Mouse (Mus musculus) hindbrain, embryonic 16.5 days (tissue): ENCODE measurements at regions not wholly inside any gene's neighbourhood (a gene's known extent, or its start where the extent isn't known, plus 50 kb on each side); places are given as distances from the start of the nearest gene placed in this dataset.
"Not testable (repeated sequence)": the region's sequence is repeated elsewhere in the genome, so short reads cannot be mapped to it uniquely, and the experiment has no call there.

Experiments used
- ATAC-seq: fragments of 200-750 bp; cut with Nextera tagmentation; 2 replicates; pipeline ENCODE4 v1.8.0; 2017; ENCODE audit warnings: moderate TSS enrichment, moderate library complexity
- H3K27ac ChIP-seq: fragments of 300-500 bp; sonication (generic); 2 replicates; pipeline ENCODE4 v1.5.1; 2014; ENCODE audit warnings: low read depth, mild to moderate bottlenecking, control low read depth, low read length, moderate library complexity
- H3K27me3 ChIP-seq: fragments of 300-500 bp; sonication (generic); replicated peaks from 2 replicates; pipeline ENCODE4 v1.6.1; 2014; ENCODE audit warnings: low read length; ENCODE audit not compliant: control insufficient read depth, insufficient read depth
- H3K36me3 ChIP-seq: fragments of 300-500 bp; sonication (generic); 2 replicates; pipeline ENCODE4 v1.6.1; 2014; ENCODE audit warnings: mild to moderate bottlenecking, low read length, moderate library complexity, mixed read lengths; ENCODE audit not compliant: control insufficient read depth, insufficient read depth
- H3K4me1 ChIP-seq: fragments of 300-500 bp; sonication (generic); 2 replicates; pipeline ENCODE4 v1.6.1; 2014; ENCODE audit warnings: low read depth, low read length; ENCODE audit not compliant: control insufficient read depth, insufficient read depth
- H3K4me2 ChIP-seq: fragments of 300-500 bp; sonication (generic); 2 replicates; pipeline ENCODE4 v1.6.1; 2014; ENCODE audit warnings: mild to moderate bottlenecking, low read length, control low read depth, moderate library complexity
- H3K4me3 ChIP-seq: fragments of 300-500 bp; sonication (generic); 2 replicates; pipeline ENCODE4 v1.5.1; 2014; ENCODE audit warnings: mild to moderate bottlenecking, low read length, control low read depth, moderate library complexity
- H3K9ac ChIP-seq: fragments of 300-500 bp; sonication (generic); 2 replicates; pipeline ENCODE4 v1.6.1; 2014; ENCODE audit warnings: low read depth, mild to moderate bottlenecking, control low read depth, low read length, moderate library complexity
- H3K9me3 ChIP-seq: fragments of 300-500 bp; sonication (generic); 2 replicates; pipeline ENCODE4 v1.6.1; 2014; ENCODE audit warnings: mild to moderate bottlenecking, low read length, moderate library complexity; ENCODE audit not compliant: control insufficient read depth
- WGBS: fragments of 180-500 bp; shearing (Covaris S2); extraction: QIAGEN DNeasy Blood & Tissue Kit; methylation state at CpG from one replicate; pipeline ENCODE4 v1.1.7; 2014; 5-methylcytosine and 5-hydroxymethylcytosine counted together

DNA sequence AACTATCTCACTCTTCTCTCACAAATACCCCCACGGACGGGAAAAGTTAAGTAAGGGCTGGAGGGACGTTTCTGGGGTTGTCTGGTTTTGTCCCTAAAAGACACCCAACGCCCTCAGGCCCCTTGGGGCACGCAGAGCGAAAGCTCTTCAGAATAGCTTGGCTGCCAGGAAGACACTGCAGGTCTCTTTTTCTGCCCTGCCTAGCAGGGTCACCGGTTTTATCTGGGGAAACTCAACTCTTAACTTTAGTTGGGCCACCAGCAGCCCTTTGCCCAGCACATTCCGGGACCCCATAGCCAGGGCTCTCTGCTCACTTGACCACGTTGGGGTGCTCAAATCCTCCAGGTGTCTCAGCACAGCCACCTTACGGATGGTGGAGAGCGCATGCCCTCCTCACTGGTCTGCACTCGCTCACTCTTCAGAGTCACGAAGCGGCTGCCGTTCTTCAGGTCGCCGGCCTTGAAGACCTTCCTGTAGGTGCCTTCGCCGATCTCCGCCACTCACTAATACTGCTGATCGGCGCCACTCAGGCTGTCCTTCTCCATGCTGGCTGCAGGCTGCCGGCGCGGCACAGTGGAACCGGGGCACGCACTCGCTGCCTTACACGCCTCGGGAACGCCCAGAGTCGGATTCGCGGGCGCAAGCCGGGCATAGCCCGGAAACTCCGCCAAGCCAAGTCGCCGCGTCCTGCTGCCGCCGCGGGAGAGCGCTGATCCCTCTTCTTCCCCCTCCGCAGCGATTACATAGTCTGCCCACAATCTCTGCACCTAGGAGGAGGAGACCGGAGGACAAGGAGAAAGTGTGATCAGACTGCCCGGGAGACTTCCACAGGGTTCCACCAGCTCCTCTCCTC is 83.0 kb downstream of the Ulbp1 start:
- Histone ChIP-seq H3K9me3 (no peaks in the 10 kb centered on the region), H3K4me2 (peak overlapping the region; percentile 99), H3K27me3 (peaks cover 21% of the 10 kb centered on the region), H3K36me3 (no peaks in the 10 kb centered on the region), H3K9ac (peak overlapping the region; percentile 64), H3K4me1 (peaks cover 20% of the 10 kb centered on the region), H3K4me3 (peak overlapping the region; percentile 64), H3K27ac (no peak overlapping the region)
- WGBS: 7% methylated on average over 49 of the region's 49 CpGs
- peak; percentile 68 for ATAC-seq

DNA sequence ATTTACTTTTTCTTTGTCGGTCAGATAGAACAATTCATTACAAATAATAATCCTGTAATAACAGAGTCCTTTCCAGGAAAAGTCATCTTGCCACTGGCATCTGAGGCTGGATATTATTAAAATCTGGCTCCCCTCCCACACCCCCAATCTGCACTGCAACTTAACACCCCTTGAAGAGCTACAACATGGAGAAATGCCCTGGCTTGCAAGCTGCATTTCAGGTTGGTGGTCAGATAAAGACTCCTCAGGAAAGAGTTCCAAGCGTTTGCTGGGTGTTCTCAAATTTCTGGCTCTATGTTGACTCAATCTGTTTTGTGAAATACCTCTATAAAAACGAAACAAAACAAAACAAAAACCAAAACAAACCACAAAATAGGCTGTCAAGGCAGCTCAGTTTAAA is 114.6 kb downstream of the Ulbp1 start:
- not testable (repeated sequence) for H3K4me1 ChIP-seq, H3K27me3 ChIP-seq, H3K36me3 ChIP-seq, H3K27ac ChIP-seq, H3K9me3 ChIP-seq, ATAC-seq, H3K9ac ChIP-seq, H3K4me3 ChIP-seq, H3K4me2 ChIP-seq
- WGBS: 63% methylated on average over 3 of the region's 3 CpGs

DNA sequence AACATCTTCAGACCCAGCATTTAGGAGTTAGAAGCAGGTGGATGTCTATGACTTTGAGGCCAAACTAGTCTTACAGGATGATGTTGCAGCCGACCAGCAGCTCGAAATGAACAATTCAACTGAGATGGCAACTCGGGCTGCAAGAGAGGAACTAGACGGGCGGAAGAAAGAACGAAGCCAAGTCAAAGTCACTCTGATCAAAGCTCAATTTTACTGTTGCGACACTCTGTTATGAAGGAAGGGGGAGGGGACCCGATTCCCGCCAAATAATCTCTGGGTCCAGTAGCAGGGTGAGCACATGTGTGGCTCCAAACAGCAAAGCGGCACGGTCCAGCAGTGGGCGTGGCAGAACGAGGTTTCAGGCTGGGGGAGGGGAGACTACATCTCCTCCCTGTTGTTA is 129.1 kb downstream of the Ulbp1 start:
- 96% methylated on average over 13 of the region's 13 CpGs for WGBS
- not testable (repeated sequence) for H3K9ac ChIP-seq, ATAC-seq, H3K27ac ChIP-seq, H3K4me1 ChIP-seq, H3K4me3 ChIP-seq, H3K9me3 ChIP-seq, H3K27me3 ChIP-seq, H3K36me3 ChIP-seq, H3K4me2 ChIP-seq

DNA sequence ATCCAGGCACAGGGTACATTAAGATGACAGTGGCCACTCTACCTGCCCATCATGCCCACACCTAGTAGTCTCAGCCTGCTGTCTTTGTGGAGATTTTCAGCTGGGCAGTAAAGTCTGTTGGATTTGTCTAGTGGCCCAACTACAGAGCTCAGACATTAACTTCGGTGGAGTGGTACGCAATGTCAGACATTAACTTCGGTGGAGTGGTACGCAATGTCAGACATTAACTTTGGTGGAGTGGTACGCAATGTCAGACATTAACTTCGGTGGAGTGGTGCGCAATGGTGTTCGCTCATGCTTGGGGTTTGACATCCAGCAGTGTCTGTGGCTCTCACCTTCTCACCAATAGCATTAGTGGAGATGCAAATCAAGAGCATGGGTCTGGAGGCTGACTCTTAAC is 129.7 kb downstream of the Ulbp1 start:
- not testable (repeated sequence) for H3K9me3 ChIP-seq, H3K27ac ChIP-seq, H3K4me2 ChIP-seq, H3K27me3 ChIP-seq, H3K4me3 ChIP-seq, H3K36me3 ChIP-seq, ATAC-seq, H3K4me1 ChIP-seq, H3K9ac ChIP-seq
- WGBS: 96% methylated on average over 8 of the region's 8 CpGs

DNA sequence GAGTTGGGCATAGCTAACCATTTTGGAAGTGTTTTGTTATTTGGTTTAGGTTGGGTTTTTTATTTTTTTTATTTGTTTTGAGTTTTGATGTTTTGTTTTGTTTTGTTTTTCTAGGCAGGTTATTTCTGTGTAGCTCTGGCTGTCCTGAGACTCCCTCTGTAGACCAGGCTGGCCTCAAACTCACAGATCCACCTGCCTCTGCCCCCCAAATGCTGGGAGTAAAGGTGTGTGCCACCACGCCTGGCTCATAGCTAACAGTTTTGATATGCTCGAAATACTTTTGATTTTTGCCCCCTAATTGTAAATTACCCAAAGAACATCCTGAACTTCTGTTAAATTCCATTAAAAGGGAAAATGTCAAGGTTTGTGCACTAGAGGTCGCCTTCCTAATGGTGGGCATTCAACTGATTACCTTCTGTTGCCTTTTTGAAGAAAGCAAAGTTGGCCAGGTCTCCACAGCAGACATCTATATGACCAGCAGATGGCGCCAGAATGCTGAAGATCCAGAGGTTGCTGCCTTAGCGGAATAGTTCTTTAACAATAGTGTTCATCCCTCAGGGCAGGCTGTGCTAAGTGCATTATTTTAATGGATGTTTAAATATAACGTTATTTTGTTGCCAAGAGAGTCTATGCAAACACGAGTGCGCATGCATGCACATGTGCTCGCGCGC is 121.2 kb upstream of the Cnksr3 start:
- H3K9ac ChIP-seq: no peak overlapping the region
- H3K36me3 ChIP-seq: no peaks in the 10 kb centered on the region
- WGBS: 43% methylated on average over 11 of the region's 11 CpGs
- H3K4me2 ChIP-seq: no peak overlapping the region
- H3K27ac ChIP-seq: no peak overlapping the region
- no peaks in the 10 kb centered on the region for H3K4me1 ChIP-seq
- no peaks in the 10 kb centered on the region for H3K27me3 ChIP-seq
- no peaks in the 10 kb centered on the region for H3K9me3 ChIP-seq
- H3K4me3 ChIP-seq: no peak overlapping the region
- ATAC-seq: peak; percentile 96

DNA sequence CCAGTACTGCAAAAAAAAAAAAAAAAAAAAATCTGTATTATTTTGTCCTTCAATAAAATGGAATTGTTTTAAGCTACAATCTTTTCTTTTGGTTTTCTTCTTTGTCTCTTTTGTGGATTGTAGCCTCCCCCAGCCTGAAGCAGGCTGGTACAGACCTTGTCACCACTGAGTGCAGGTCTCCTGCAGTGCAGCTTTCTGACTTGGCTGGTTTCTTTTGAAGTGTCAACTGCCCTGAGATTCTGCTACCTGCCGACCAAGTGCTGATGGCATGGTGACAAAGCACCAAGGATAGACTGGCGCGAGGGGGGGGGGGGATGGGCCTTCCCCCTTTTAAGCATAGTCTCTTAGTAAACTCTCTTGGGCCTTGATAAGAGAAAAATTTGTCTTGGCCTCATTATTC is 116.2 kb upstream of the Cnksr3 start:
- H3K4me3 ChIP-seq: no peak overlapping the region
- H3K4me1 ChIP-seq: no peaks in the 10 kb centered on the region
- H3K27ac ChIP-seq: no peak overlapping the region
- no peak for ATAC-seq
- H3K9ac ChIP-seq: no peak overlapping the region
- H3K4me2 ChIP-seq: no peak overlapping the region
- 31% methylated on average over 3 of the region's 3 CpGs for WGBS
- no peaks in the 10 kb centered on the region for H3K9me3 ChIP-seq
- H3K36me3 ChIP-seq: no peaks in the 10 kb centered on the region
- H3K27me3 ChIP-seq: no peaks in the 10 kb centered on the region

DNA sequence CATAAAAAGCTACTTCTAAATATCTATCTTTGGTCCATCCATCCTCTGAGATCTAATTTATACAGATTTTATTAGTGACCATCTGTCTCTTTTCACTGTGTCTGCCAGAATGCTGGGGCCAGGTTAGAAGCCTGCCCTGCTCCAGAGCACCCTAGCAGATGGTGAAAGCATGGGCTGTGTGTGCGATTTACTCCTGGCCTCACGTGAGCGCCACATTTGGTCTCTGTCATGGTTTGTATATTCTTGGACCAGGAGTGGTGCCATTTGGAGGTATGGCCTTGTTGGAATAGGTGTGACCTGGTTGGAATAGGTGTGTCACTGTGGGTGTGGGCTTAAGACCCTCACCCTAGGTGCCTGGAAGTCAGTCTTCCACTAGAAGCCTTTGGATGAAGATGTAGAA is 115.0 kb upstream of the Cnksr3 start:
- not testable (repeated sequence) for H3K4me2 ChIP-seq, H3K36me3 ChIP-seq, H3K27ac ChIP-seq, H3K4me1 ChIP-seq, ATAC-seq, H3K27me3 ChIP-seq, H3K9me3 ChIP-seq, H3K9ac ChIP-seq, H3K4me3 ChIP-seq
- 92% methylated on average over 3 of the region's 3 CpGs for WGBS

DNA sequence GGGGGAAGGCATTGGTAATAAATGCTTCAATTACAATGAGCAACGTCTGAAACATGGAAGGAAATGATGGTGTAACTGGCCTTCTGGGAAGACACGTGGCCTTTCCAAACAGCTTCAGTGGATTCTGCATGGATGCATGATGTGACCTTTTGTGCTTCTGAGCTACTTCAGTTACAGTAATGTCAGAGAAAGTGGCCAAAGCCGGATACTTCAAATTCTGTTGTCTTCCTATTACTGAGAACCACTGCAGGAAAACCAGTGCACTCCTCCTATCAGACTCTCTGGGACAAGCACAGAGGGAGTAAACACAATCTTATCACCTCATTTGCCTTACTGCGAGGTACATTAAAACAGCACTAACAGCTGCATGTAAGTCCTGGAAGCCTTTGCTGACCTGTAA is 113.0 kb upstream of the Cnksr3 start:
- H3K4me2 ChIP-seq: no peak overlapping the region
- no peak for ATAC-seq
- no peaks in the 10 kb centered on the region for H3K4me1 ChIP-seq
- H3K27me3 ChIP-seq: no peaks in the 10 kb centered on the region
- no peaks in the 10 kb centered on the region for H3K36me3 ChIP-seq
- no peaks in the 10 kb centered on the region for H3K9me3 ChIP-seq
- H3K27ac ChIP-seq: no peak overlapping the region
- WGBS: 80% methylated on average over 4 of the region's 4 CpGs
- no peak overlapping the region for H3K4me3 ChIP-seq
- no peak overlapping the region for H3K9ac ChIP-seq

DNA sequence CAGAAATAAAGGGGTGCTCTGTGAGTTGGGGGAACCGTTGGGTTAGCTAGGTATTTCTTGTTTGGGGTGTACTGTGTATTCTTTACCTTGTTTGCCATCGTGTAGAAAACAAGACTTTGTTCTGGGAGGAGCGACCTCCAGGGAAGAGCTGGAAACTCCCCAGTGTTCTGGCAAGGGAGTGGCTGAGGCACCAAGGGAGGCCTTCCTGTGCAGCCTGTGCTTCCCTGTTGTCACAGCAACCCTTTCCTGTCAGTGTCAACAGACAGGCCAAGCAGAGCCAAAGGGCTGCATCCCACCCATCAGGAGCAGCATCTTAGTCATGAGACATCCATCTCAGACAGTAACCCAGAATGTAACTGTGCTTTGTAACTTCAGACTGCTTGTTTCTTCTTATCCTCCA is 111.2 kb upstream of the Cnksr3 start:
- Histone ChIP-seq H3K27ac (no peak overlapping the region), H3K4me1 (no peaks in the 10 kb centered on the region), H3K4me2 (no peak overlapping the region), H3K36me3 (no peaks in the 10 kb centered on the region), H3K9ac (no peak overlapping the region), H3K9me3 (no peaks in the 10 kb centered on the region), H3K4me3 (no peak overlapping the region), H3K27me3 (no peaks in the 10 kb centered on the region)
- ATAC-seq: no peak
- WGBS: 23% methylated on average over 3 of the region's 3 CpGs
